Mouse (Mus musculus): ENCODE measurements around the gene H2-Eb2. TPM values are rescaled to one million over a fixed set of nuclear protein-coding genes. Genes with fewer than 3 reads are reported as not detected.

The H2-Eb2 gene
- total RNA-seq, 1 experiment, result not detected

DNA sequence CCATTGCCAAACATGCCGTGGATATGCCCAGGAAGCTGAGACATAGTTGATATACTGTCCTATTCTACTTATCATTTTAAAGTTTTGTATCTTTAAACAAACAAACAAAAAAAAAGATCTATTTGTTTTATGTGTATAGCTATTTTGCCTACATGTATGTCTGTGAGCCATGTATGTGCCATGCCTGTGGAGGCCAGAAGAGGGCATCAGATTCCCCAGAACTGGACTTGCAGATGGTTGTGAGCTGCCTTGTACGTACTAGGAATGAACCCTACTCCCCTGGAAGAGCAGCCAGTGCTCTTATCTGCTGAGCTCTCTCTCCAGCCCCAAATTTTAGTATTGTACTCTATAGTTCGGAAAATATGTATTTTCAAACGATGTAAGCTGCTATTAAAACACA is 63.0 kb downstream of the H2-Eb2 start:
- Histone ChIP-seq H3K9ac (ENCODE audit: insufficient read depth, low read depth, low read length, poor library complexity, severe bottlenecking) (no peak overlapping the region), H3K36me3 (ENCODE audit: control insufficient read depth, insufficient read depth, low read length, poor library complexity, severe bottlenecking) (no peaks in the 10 kb centered on the region), H3K9me3 (ENCODE audit: control insufficient read depth, insufficient read depth, low read depth, low read length) (no peaks in the 10 kb centered on the region), H3K4me1 (ENCODE audit: control insufficient read depth in 2 of 2, insufficient read depth in 2 of 2, low read length in 2 of 2, poor library complexity in 1 of 2) (peaks cover 0 to 2% of the 10 kb centered on the region in 2 experiments; a peak in 1 of 4 replicates), H3K4me3 (ENCODE audit: insufficient read depth in 1 of 2, low read depth in 1 of 2, low read length in 2 of 2, poor library complexity in 1 of 2, severe bottlenecking in 1 of 2) (no peak overlapping the region), H3K27ac (ENCODE audit: insufficient read depth, low read depth, low read length, poor library complexity, severe bottlenecking) (no peak overlapping the region)
- in situ Hi-C loops (cut with MboI; ENCODE audit: low sequenced_read_pairs in 2 of 2, unreplicated experiment in 2 of 2), result no loop called here
- TF ChIP-seq MAFK (IDR thresholded peaks at IDR 0.05; ENCODE audit: insufficient read depth, low read depth, low read length) (no peak), ZC3H11A (IDR thresholded peaks at IDR 0.05; ENCODE audit: borderline replicate concordance, low read depth, low read length) (no peak), ZNF384 (IDR thresholded peaks at IDR 0.05; ENCODE audit: low read depth, low read length) (no peak), CHD2 (IDR thresholded peaks at IDR 0.05; ENCODE audit: low read depth, low read length) (no peak), HCFC1 (IDR thresholded peaks at IDR 0.05; ENCODE audit: borderline replicate concordance, insufficient read depth, low read length) (no peak)
- no peak for DNase-seq (ENCODE audit: low read depth, low spot score)

Other genes with a start within 250 kb of the H2-Eb2 start
- gene H2-Oa, start 233.3 kb upstream of the H2-Eb2 start, total RNA-seq (2012; rRNA removed), result 0.54 TPM in 1 of 2 replicates, not detected in the other
- 18.5 and 24.5 TPM in 2 replicates for gene H2-DMa, start 206.1 kb upstream of the H2-Eb2 start, total RNA-seq (2012; rRNA removed)
- 257 and 321 TPM in 2 replicates for gene Brd2, start 203.0 kb upstream of the H2-Eb2 start, total RNA-seq (2012; rRNA removed)
- gene H2-DMb2, start 182.4 kb upstream of the H2-Eb2 start, total RNA-seq (2012; rRNA removed), result 0.31 TPM in 1 of 2 replicates, not detected in the other
- 3.1 and 5.0 TPM in 2 replicates for gene H2-DMb1, start 172.6 kb upstream of the H2-Eb2 start, total RNA-seq (2012; rRNA removed)
- gene Tap1, start 138.1 kb upstream of the H2-Eb2 start, total RNA-seq (2012; rRNA removed), result 13.9 and 23.1 TPM in 2 replicates
- 3.8 and 4.1 TPM in 2 replicates for gene Psmb9, start 137.9 kb upstream of the H2-Eb2 start, total RNA-seq (2012; rRNA removed)
- 3.2 and 7.4 TPM in 2 replicates for gene Psmb8, start 127.9 kb upstream of the H2-Eb2 start, total RNA-seq (2012; rRNA removed)
- 4.0 and 5.1 TPM in 2 replicates for gene Tap2, start 122.1 kb upstream of the H2-Eb2 start, total RNA-seq (2012; rRNA removed)
- not detected in 2 replicates for gene H2-Ob, start 86.8 kb upstream of the H2-Eb2 start, total RNA-seq (2012; rRNA removed)
- gene H2-Ab1, start 68.0 kb upstream of the H2-Eb2 start, total RNA-seq (2012; rRNA removed), result 1.9 and 2.9 TPM in 2 replicates
- gene H2-Aa, start 37.8 kb upstream of the H2-Eb2 start, total RNA-seq (2012; rRNA removed), result 0.48 and 1.6 TPM in 2 replicates
- gene H2-Eb1, start 19.8 kb upstream of the H2-Eb2 start, total RNA-seq (2012; rRNA removed), result 3.4 and 5.7 TPM in 2 replicates
- not detected in 2 replicates for gene Btnl2, start 29.2 kb downstream of the H2-Eb2 start, total RNA-seq (2012; rRNA removed)
- not detected in 2 replicates for gene Btnl1, start 51.5 kb downstream of the H2-Eb2 start, total RNA-seq (2012; rRNA removed)
- not detected in 2 replicates for gene BC051142, start 73.2 kb downstream of the H2-Eb2 start, total RNA-seq (2012; rRNA removed)
- gene Btnl4, start 151.7 kb downstream of the H2-Eb2 start, total RNA-seq (2012; rRNA removed), result not detected in 2 replicates
- not detected in 2 replicates for gene Btnl6, start 191.7 kb downstream of the H2-Eb2 start, total RNA-seq (2012; rRNA removed)
- 14.0 and 24.7 TPM in 2 replicates for gene Notch4, start 238.6 kb downstream of the H2-Eb2 start, total RNA-seq (2012; rRNA removed)